Mouse (Mus musculus): Measurements from ENCODE around the gene Ist1. TPM values are rescaled to one million over a fixed set of nuclear protein-coding genes. Genes with fewer than 3 reads are reported as not detected.

The Ist1 gene
- total RNA-seq, 1 experiment = 28.5 TPM

DNA sequence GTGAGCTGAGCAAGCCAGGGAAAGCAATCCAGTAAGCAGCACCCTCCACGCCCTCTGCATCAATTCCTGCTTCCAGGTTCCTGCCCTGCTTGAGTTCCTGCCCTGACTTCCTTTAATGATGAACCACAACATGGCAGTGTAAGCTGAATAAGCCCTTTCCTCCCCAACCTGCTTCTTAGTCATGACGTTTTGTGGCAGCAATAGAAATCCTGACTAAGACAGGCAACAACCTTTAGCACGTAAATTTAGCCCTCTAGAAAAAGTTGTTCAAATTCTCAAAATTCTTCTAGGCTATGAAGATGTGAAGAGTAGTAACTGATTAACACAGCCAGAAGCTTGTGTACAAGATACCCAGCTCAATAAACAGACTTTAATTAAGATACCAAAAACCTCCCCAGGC, 11.5 kb downstream of the Ist1 start:
- Histone ChIP-seq H3K9ac (ENCODE audit: insufficient read depth, low read depth, low read length, poor library complexity, severe bottlenecking) (no peak overlapping the region), H3K36me3 (ENCODE audit: control insufficient read depth, insufficient read depth, low read length, poor library complexity, severe bottlenecking) (peaks cover 20% of the 10 kb centered on the region)
- TF ChIP-seq ZNF384 (IDR thresholded peaks at IDR 0.05; ENCODE audit: low read depth, low read length) (no peak), ZC3H11A (IDR thresholded peaks at IDR 0.05; ENCODE audit: borderline replicate concordance, low read depth, low read length) (no peak), CHD2 (IDR thresholded peaks at IDR 0.05; ENCODE audit: low read depth, low read length) (no peak), MAFK (IDR thresholded peaks at IDR 0.05; ENCODE audit: insufficient read depth, low read depth, low read length) (no peak), HCFC1 (IDR thresholded peaks at IDR 0.05; ENCODE audit: borderline replicate concordance, insufficient read depth, low read length) (no peak)

DNA sequence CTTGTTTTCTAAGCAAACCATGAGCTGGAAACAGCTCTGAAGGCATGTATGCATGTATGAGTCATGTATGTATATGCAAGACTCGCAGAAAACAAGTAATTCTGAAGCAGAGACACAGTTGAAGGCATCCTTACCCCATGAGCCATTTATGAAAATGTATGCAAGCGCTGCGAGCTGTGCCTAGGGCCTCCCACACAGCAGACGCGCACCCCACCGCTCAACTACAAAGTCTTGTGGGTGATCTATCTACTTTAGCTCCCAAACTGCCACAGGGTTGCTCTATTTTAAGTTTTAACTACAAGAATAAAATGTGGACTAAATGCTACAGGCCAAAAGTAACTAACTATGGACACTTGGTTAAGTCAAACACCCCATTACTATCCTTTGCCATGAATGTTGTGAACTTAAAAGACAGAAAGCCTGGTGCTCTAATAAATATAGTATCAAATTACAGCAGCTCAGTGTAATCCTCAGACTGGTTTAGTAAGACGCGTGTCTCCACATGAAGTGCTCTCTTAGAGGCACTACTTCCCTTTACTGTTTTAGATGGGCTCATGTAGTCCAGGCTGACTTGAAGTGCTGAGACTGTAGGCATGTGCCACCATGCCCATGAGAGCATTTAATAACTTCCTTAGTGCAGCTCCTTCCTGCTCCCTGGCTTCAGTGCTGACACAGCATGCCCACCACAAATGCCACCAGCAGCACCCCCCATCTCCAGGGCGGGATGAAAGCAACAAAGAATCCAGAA, 17.0 kb downstream of the Ist1 start:
- Histone ChIP-seq H3K9ac (ENCODE audit: insufficient read depth, low read depth, low read length, poor library complexity, severe bottlenecking) (no peak overlapping the region), H3K9me3 (ENCODE audit: control insufficient read depth, insufficient read depth, low read depth, low read length) (no peaks in the 10 kb centered on the region; the same call in 1 of the 2 replicates), H3K36me3 (ENCODE audit: control insufficient read depth, insufficient read depth, low read length, poor library complexity, severe bottlenecking) (peaks cover 29% of the 10 kb centered on the region), H3K27ac (ENCODE audit: insufficient read depth, low read depth, low read length, poor library complexity, severe bottlenecking) (no peak overlapping the region), H3K4me1 (ENCODE audit: control insufficient read depth in 2 of 2, insufficient read depth in 2 of 2, low read length in 2 of 2, poor library complexity in 1 of 2) (no peaks in the 10 kb centered on the region), H3K4me3 (ENCODE audit: insufficient read depth in 1 of 2, low read depth in 1 of 2, low read length in 2 of 2, poor library complexity in 1 of 2, severe bottlenecking in 1 of 2) (no peak overlapping the region)
- in situ Hi-C loops (cut with MboI; ENCODE audit: low sequenced_read_pairs in 2 of 2, unreplicated experiment in 2 of 2) = no loop called here
- DNase-seq (ENCODE audit: low read depth, low spot score) = no peak
- TF ChIP-seq HCFC1 (IDR thresholded peaks at IDR 0.05; ENCODE audit: borderline replicate concordance, insufficient read depth, low read length) (no peak), ZC3H11A (IDR thresholded peaks at IDR 0.05; ENCODE audit: borderline replicate concordance, low read depth, low read length) (no peak), ZNF384 (IDR thresholded peaks at IDR 0.05; ENCODE audit: low read depth, low read length) (no peak), CHD2 (IDR thresholded peaks at IDR 0.05; ENCODE audit: low read depth, low read length) (no peak), MAFK (IDR thresholded peaks at IDR 0.05; ENCODE audit: insufficient read depth, low read depth, low read length) (no peak)

More for the DNA sequence above, 11.5 kb downstream of the Ist1 start:
- H3K27ac ChIP-seq (ENCODE audit: insufficient read depth, low read depth, low read length, poor library complexity, severe bottlenecking) = no peak overlapping the region
- H3K9me3 ChIP-seq (ENCODE audit: control insufficient read depth, insufficient read depth, low read depth, low read length) = no peaks in the 10 kb centered on the region
- H3K4me3 ChIP-seq (ENCODE audit: insufficient read depth in 1 of 2, low read depth in 1 of 2, low read length in 2 of 2, poor library complexity in 1 of 2, severe bottlenecking in 1 of 2) = no peak overlapping the region
- in situ Hi-C loops (cut with MboI; ENCODE audit: low sequenced_read_pairs in 2 of 2, unreplicated experiment in 2 of 2) = no loop called here
- H3K4me1 ChIP-seq (ENCODE audit: control insufficient read depth in 2 of 2, insufficient read depth in 2 of 2, low read length in 2 of 2, poor library complexity in 1 of 2) = no peaks in the 10 kb centered on the region; a peak in 1 of 4 replicates
- DNase-seq (ENCODE audit: low read depth, low spot score) = no peak

DNA sequence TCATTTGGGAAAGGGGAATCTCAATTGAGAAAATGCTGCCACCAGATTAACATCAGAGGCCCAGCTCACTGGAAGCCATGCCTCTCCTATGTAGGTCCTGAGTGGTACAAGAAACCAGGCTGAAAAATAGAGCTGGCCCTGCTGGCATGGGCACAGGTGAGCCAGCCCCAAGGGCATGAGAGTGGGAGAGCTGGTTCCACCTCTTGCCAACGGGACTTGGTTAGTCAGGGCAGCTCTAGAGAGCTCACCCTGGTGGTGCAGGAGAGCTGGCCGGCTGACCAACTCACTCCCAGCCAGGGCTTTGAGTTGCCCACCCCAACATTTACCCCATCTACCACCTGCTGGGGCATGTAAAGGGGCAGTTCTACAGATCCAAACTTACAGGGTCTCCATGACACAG, 19.5 kb downstream of the Ist1 start:
- H3K9ac ChIP-seq (ENCODE audit: insufficient read depth, low read depth, low read length, poor library complexity, severe bottlenecking) = no peak overlapping the region
- peaks cover 26% of the 10 kb centered on the region for H3K36me3 ChIP-seq (ENCODE audit: control insufficient read depth, insufficient read depth, low read length, poor library complexity, severe bottlenecking)
- in situ Hi-C loops (cut with MboI; ENCODE audit: low sequenced_read_pairs in 2 of 2, unreplicated experiment in 2 of 2) = no loop called here
- no peaks in the 10 kb centered on the region for H3K4me1 ChIP-seq (ENCODE audit: control insufficient read depth in 2 of 2, insufficient read depth in 2 of 2, low read length in 2 of 2, poor library complexity in 1 of 2)
- H3K27ac ChIP-seq (ENCODE audit: insufficient read depth, low read depth, low read length, poor library complexity, severe bottlenecking) = no peak overlapping the region
- TF ChIP-seq ZNF384 (IDR thresholded peaks at IDR 0.05; ENCODE audit: low read depth, low read length) (no peak), ZC3H11A (IDR thresholded peaks at IDR 0.05; ENCODE audit: borderline replicate concordance, low read depth, low read length) (no peak), MAFK (IDR thresholded peaks at IDR 0.05; ENCODE audit: insufficient read depth, low read depth, low read length) (no peak), HCFC1 (IDR thresholded peaks at IDR 0.05; ENCODE audit: borderline replicate concordance, insufficient read depth, low read length) (no peak), CHD2 (IDR thresholded peaks at IDR 0.05; ENCODE audit: low read depth, low read length) (no peak)
- no peaks in the 10 kb centered on the region; the same call in 1 of the 2 replicates for H3K9me3 ChIP-seq (ENCODE audit: control insufficient read depth, insufficient read depth, low read depth, low read length)
- no peak for DNase-seq (ENCODE audit: low read depth, low spot score)
- no peak overlapping the region for H3K4me3 ChIP-seq (ENCODE audit: insufficient read depth in 1 of 2, low read depth in 1 of 2, low read length in 2 of 2, poor library complexity in 1 of 2, severe bottlenecking in 1 of 2)

DNA sequence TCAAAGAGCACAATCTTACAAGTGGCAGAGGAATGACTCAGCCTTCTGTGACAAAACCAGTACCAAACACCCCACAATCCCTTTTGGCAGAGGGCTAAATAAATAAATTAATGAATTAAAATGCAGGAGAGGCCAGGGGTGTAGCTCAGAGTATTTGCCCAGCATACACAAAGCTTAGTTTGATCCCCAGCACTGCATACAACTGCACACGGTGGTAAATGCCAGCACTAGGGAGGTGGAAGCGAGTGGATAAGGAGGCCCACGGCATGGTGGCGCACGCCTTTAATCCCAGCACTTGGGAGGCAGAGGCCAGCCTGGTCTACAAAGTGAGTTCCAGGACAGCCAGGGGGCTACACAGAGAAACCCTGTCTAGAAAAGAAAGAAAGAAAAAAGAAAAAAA, 20.4 kb downstream of the Ist1 start:
- H3K4me1 ChIP-seq (ENCODE audit: control insufficient read depth in 2 of 2, insufficient read depth in 2 of 2, low read length in 2 of 2, poor library complexity in 1 of 2) = no peaks in the 10 kb centered on the region
- no peaks in the 10 kb centered on the region; the same call in 1 of the 2 replicates for H3K9me3 ChIP-seq (ENCODE audit: control insufficient read depth, insufficient read depth, low read depth, low read length)
- H3K36me3 ChIP-seq (ENCODE audit: control insufficient read depth, insufficient read depth, low read length, poor library complexity, severe bottlenecking) = peaks cover 22% of the 10 kb centered on the region
- no peak overlapping the region for H3K9ac ChIP-seq (ENCODE audit: insufficient read depth, low read depth, low read length, poor library complexity, severe bottlenecking)
- TF ChIP-seq CHD2 (IDR thresholded peaks at IDR 0.05; ENCODE audit: low read depth, low read length) (no peak), ZNF384 (IDR thresholded peaks at IDR 0.05; ENCODE audit: low read depth, low read length) (no peak), HCFC1 (IDR thresholded peaks at IDR 0.05; ENCODE audit: borderline replicate concordance, insufficient read depth, low read length) (no peak), MAFK (IDR thresholded peaks at IDR 0.05; ENCODE audit: insufficient read depth, low read depth, low read length) (no peak), ZC3H11A (IDR thresholded peaks at IDR 0.05; ENCODE audit: borderline replicate concordance, low read depth, low read length) (no peak)
- H3K4me3 ChIP-seq (ENCODE audit: insufficient read depth in 1 of 2, low read depth in 1 of 2, low read length in 2 of 2, poor library complexity in 1 of 2, severe bottlenecking in 1 of 2) = no peak overlapping the region
- in situ Hi-C loops (cut with MboI; ENCODE audit: low sequenced_read_pairs in 2 of 2, unreplicated experiment in 2 of 2) = no loop called here
- no peak for DNase-seq (ENCODE audit: low read depth, low spot score)
- no peak overlapping the region for H3K27ac ChIP-seq (ENCODE audit: insufficient read depth, low read depth, low read length, poor library complexity, severe bottlenecking)

All from ES-E14 (cell line).